Mouse (Mus musculus): ENCODE measurements around the gene Gck. TPM values are rescaled to one million over a fixed set of nuclear protein-coding genes. Genes with fewer than 3 reads are reported as not detected.

Gene Gck
- total RNA-seq (2017) = not detected in 3 replicates

DNA sequence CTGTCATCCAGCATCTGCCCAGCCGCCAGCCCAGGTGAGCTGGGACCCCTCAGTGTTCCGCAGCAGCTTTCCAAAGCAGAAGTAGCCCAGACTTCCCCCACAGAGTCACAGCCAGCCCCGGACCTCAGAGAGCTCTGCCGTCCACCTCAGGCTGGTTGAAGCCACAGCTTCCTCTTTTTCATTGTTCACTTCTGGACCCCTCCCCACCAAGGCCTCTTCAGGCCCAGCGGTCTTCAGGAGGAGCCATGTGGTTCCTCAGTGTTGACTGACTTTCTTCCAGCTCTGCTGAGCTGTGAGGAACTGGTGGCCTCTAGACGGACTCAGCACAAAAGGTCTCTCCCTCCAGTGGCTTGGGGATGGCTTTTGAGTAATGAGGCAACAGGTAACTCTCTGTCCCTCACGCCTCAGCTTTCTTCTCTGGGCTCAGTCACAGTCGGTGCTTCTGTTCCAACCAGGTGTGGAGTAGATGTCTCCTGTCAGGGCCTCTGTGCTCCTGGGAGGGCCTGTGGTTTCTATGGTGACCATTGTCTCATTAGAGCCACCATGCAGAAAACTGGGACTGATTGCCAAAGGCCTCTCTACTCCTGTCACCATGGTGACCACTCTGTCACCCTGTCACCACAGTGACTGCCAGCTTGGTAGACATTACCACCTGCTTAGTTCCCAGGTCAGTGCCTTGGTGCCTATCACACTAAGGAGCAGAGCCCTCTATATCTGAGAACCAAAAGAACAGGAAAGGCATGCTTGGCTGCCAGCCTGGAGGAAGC, at the start of gene Gck:
Gck (minus strand) TSS at position 496 of the 767 bp plus-strand sequence.
- ATAC-seq (replicated peaks; ENCODE audit: insufficient number of reproducible peaks, low FRiP score, low TSS enrichment, poor library complexity, severe bottlenecking) = peak; percentile 83

DNA sequence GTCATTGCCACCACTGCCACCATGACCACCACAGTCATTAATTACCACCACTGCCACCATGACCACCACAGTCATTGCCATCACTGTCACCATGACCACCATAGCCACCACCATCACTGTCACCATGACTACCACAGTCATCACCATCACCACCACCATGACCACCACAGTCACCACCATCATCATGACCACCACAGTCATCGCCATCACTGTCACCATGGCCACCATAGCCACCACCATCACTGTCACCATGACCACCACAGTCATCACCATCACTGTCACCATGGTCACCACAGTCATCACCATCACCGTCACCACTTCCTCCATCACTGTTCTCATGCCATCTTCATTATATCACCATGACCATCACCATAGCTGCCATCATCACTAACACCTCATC, 48.6 kb upstream of the Gck start:
- no peak for ATAC-seq (replicated peaks; ENCODE audit: insufficient number of reproducible peaks, low FRiP score, low TSS enrichment, poor library complexity, severe bottlenecking)

DNA sequence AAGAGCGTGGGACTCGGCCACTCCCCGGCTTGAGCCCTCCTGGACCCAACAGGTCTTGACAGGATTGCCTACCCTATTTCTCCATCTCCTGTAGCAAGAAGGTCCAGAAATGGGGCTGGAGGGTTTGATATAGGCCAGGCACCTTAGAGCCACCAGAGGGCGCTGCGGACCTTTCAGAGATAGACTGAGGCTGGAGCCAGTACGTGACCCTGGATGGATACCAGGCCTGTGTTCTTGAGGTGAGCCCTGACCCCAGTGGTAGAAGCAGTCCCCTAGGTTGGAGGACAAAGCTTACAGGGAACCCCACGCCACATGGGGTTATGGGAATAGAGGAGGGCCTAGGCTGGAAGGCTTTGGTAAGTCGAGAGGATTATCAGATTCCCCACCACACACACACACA, 46.1 kb upstream of the Gck start:
- ATAC-seq (replicated peaks; ENCODE audit: insufficient number of reproducible peaks, low FRiP score, low TSS enrichment, poor library complexity, severe bottlenecking) = peak; percentile 58

DNA sequence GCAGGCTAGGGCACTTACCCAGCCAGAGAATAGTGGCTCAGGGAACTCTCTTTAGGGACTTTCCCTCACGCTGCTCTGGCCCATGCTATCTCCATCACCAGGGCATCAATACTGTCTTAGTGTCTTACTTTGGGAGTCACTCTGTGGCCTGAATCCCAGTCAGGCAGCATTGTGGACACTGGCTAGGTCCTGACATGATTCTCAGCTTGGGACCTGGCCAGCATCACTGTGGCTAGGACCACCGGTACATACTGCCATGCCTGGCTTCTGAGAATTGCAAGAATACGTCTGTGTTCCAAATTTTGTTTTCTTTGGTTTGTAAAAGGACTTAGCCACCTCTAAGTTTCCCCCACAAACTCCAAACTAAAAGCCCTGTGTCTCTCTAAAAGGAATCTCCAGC, 45.0 kb upstream of the Gck start:
- ATAC-seq (replicated peaks; ENCODE audit: insufficient number of reproducible peaks, low FRiP score, low TSS enrichment, poor library complexity, severe bottlenecking) = no peak

GRCm38 (mm10) chr11:5994212-5994611, 44.3 kb upstream of the Gck start:
- ATAC-seq (replicated peaks; ENCODE audit: insufficient number of reproducible peaks, low FRiP score, low TSS enrichment, poor library complexity, severe bottlenecking) = no peak

DNA sequence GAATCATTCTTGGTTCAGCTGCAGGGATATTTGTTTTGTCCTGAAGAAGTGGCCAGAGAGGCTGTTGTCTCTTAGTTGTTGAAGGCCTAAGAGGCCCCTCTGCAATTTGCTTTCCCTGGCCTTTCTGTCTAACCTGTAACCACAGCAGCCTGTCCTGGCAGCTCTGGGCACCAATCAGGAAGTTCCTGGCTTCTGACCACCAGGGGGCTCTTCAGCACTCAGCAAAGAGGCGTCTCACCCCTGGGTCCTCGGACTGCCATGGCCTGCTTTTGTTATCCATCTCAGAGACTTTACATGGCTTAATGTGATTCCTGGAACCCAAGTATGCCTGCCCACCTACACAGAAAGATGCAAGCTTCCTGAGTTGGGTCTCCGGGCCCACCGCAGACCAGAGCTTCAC, 41.0 kb upstream of the Gck start:
- ATAC-seq (replicated peaks; ENCODE audit: insufficient number of reproducible peaks, low FRiP score, low TSS enrichment, poor library complexity, severe bottlenecking) = no peak; the same call in 1 of the 2 replicates

- no peak for ATAC-seq (replicated peaks; ENCODE audit: insufficient number of reproducible peaks, low FRiP score, low TSS enrichment, poor library complexity, severe bottlenecking)
These were observed 40.2 kb upstream of the Gck start for GRCm38 (mm10) chr11:5989954-5990593.

GRCm38 (mm10) chr11:5988126-5988525, 38.2 kb upstream of the Gck start:
- no peak for ATAC-seq (replicated peaks; ENCODE audit: insufficient number of reproducible peaks, low FRiP score, low TSS enrichment, poor library complexity, severe bottlenecking)

GRCm38 (mm10) chr11:5983629-5984028, 33.7 kb upstream of the Gck start:
- ATAC-seq (replicated peaks; ENCODE audit: insufficient number of reproducible peaks, low FRiP score, low TSS enrichment, poor library complexity, severe bottlenecking) = no peak

DNA sequence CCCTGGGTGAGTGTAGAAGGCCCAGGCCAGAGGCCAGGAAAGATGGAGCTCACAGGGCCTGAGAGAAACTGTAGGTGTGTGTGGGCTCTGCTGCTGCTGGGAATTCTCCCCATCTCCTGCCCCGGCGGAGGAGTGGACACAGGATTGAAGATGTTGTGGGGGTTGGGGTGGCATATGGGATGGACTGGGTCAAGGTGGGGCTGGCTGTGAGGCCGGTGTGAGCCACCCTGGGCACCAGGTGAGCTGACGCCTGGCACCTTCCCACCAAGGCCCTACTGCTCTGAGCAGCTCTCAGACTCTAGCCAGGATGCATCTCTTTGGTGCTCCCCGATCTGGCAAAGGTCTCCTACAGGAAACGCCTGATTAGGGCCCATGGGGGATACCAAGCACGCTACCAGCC, 31.4 kb upstream of the Gck start:
- no peak for ATAC-seq (replicated peaks; ENCODE audit: insufficient number of reproducible peaks, low FRiP score, low TSS enrichment, poor library complexity, severe bottlenecking)

DNA sequence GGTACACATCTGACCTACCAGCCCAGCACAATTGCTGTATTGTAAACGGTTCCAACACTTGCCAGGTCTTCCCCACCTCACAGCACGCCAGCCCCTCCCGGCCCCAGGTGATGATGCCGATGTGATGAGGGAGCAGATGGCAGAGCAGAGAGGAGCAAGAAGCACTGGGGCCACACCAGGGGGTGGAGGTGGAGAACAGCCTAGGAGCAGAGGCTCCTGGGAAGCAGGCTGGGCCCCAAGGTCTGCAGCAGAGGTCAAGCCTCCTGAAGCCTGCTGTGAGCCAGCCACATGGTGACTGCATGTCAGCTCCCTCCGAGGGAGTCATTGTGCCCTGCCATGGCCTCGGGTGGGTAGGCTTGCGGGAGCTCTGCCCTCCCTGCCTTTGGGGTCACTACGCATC, 30.7 kb upstream of the Gck start:
- no peak for ATAC-seq (replicated peaks; ENCODE audit: insufficient number of reproducible peaks, low FRiP score, low TSS enrichment, poor library complexity, severe bottlenecking)

GRCm38 (mm10) chr11:5980108-5980507, 30.2 kb upstream of the Gck start:
- no peak for ATAC-seq (replicated peaks; ENCODE audit: insufficient number of reproducible peaks, low FRiP score, low TSS enrichment, poor library complexity, severe bottlenecking)

GRCm38 (mm10) chr11:5979088-5979487, 29.2 kb upstream of the Gck start:
- ATAC-seq (replicated peaks; ENCODE audit: insufficient number of reproducible peaks, low FRiP score, low TSS enrichment, poor library complexity, severe bottlenecking) = no peak

DNA sequence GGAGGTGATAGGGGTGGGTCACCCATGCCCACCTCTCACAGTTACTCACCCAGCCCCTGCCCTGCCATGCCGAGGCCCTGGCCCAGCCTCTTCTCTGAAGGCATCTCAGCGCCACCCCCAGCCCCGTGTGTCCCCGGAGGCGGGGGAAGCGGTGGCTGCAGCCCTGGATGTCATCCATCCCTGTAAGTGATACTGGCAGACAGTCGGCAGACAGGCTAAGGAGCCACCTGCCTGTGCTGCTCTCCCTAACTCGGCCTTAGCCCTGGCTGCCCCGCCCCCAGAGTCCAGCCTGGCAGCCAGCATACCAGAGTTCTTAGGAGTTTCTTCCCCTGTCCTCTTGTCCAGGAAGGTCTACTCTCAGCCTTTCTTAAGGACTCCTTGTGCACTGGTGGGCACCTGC, 26.2 kb upstream of the Gck start:
- ATAC-seq (replicated peaks; ENCODE audit: insufficient number of reproducible peaks, low FRiP score, low TSS enrichment, poor library complexity, severe bottlenecking) = no peak

DNA sequence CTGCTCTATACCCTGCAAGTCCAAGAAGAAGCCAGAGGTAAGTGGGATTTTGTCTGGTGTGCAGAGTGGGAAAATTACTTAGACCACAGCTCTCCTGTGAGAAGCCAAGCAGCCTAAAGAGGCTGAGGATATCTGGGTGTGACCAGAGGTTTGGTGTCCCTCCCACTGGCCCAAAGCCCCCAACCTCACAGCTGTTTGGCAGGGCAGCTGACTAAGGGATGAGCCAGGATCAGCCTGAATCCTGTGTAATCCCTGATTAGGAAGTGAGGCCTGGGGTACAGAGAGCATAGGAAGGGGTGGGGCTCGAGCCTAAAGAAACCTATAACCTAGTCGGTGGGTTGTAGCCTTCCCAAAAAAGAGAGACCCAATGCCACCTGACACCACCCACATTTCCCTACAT, 25.2 kb upstream of the Gck start:
- no peak for ATAC-seq (replicated peaks; ENCODE audit: insufficient number of reproducible peaks, low FRiP score, low TSS enrichment, poor library complexity, severe bottlenecking)

GRCm38 (mm10) chr11:5974053-5974452, 24.2 kb upstream of the Gck start:
- no peak for ATAC-seq (replicated peaks; ENCODE audit: insufficient number of reproducible peaks, low FRiP score, low TSS enrichment, poor library complexity, severe bottlenecking)

DNA sequence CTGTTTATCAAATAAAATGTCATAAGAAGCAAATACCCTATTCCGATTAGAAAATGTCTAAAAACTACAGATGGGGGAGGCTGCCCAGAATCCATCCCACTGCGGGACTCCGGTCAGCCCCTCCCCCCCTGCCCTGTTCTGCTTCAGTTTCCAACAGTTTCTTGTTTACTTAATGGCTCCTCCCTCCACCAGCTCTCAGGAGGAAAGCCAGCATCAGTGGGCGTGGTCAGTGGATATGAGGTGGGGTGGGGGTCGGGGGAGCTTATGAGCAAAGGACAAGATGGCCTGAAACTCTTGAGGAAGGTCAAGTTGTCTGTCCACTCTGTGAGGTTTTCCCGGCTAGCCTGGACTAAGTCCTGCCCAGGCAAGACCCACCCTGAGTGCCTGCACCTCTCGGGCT, 23.3 kb upstream of the Gck start:
- no peak for ATAC-seq (replicated peaks; ENCODE audit: insufficient number of reproducible peaks, low FRiP score, low TSS enrichment, poor library complexity, severe bottlenecking)

GRCm38 (mm10) chr11:5971202-5971601, 21.3 kb upstream of the Gck start:
- no peak for ATAC-seq (replicated peaks; ENCODE audit: insufficient number of reproducible peaks, low FRiP score, low TSS enrichment, poor library complexity, severe bottlenecking)

DNA sequence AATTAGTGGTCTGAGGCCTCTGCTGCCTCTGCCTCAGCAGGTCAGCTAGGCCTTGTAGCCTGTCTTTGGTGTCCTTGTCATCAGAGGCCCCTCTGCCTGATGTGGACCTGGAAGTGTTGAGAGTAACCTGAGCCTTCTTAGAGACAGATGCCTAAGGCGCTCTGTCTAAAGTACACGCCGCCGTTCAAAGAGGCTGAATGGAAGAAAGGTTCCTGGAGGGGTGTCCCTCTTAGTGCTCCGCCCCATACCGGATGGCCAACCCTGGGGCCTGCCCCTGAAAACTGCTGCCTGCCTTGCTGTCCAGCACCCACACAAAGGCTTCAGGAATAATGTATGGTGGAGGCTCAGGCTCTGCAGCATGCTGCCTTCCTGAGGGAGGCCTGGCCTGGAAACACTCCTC, 18.3 kb upstream of the Gck start:
- no peak for ATAC-seq (replicated peaks; ENCODE audit: insufficient number of reproducible peaks, low FRiP score, low TSS enrichment, poor library complexity, severe bottlenecking)

- ATAC-seq (replicated peaks; ENCODE audit: insufficient number of reproducible peaks, low FRiP score, low TSS enrichment, poor library complexity, severe bottlenecking) = no peak
These were observed 16.9 kb upstream of the Gck start for GRCm38 (mm10) chr11:5966751-5967150.

All from monocyte, adult 5-6 weeks (primary cell).